8 mouse cellular contexts compared by ENCODE assay signal in genomic region chr7:109959716-109960612, GRCm38 (mm10). TPM values are rescaled to one million over a fixed set of nuclear protein-coding genes. Genes with fewer than 3 reads are reported as not detected.
DNase-seq lines count a peak whose midpoint lies in the region; ATAC-seq and TF ChIP-seq lines count a peak whose summit lies in the region.

Gene Dennd5a, minus strand, starts transcription at chr7:109960470.

- H3K79me2 ChIP-seq in C2C12 (ENCODE audit: control insufficient read depth, insufficient read depth), result peaks cover 51% of the 10 kb centered on the region

- under 1% methylated on average over 93 of the region's 107 CpGs for WGBS in heart, embryonic 13.5 days
- WGBS in kidney, postnatal 0 days, result under 1% methylated on average over 88 of the region's 107 CpGs
- under 1% methylated on average over 88 of the region's 107 CpGs for WGBS in liver, embryonic 13.5 days (ENCODE audit: insufficient replicate concordance)
- WGBS in stomach, embryonic 15.5 days, result under 1% methylated on average over 101 of the region's 107 CpGs

- no peaks in the 10 kb centered on the region for H3K27me3 ChIP-seq in C2C12 (ENCODE audit: control insufficient read depth, insufficient read depth, insufficient read length)
- peaks cover 17% of the 10 kb centered on the region for H3K27me3 ChIP-seq in erythroblast, embryonic 14.5 days (ENCODE audit: control insufficient read depth)
- H3K27me3 ChIP-seq in heart, embryonic 13.5 days (replicated peaks), result no peaks in the 10 kb centered on the region
- no peaks in the 10 kb centered on the region for H3K27me3 ChIP-seq in kidney, postnatal 0 days (ENCODE audit: insufficient read depth, low read length)
- H3K27me3 ChIP-seq in liver, embryonic 13.5 days, result peaks cover 2% of the 10 kb centered on the region; the same call in 1 of the 2 replicates
- no peaks in the 10 kb centered on the region for H3K27me3 ChIP-seq in stomach, embryonic 15.5 days (replicated peaks)

- H3K79me3 ChIP-seq in C2C12 (ENCODE audit: low read depth), result peaks cover 42% of the 10 kb centered on the region

- peak; percentile 91 for DNase-seq in brain, embryonic 14.5 days (ENCODE audit: low read depth)
- peak; percentile 91 for DNase-seq in kidney, postnatal 0 days (ENCODE audit: low spot score)
- peak; percentile 60 for DNase-seq in liver, embryonic 13.5 days
- peak; percentile 89 for DNase-seq in neural tube, embryonic 10.5 days (ENCODE audit: extremely low spot score, low spot score)

- H3K4me2 ChIP-seq in heart, embryonic 13.5 days, result peak within 1 kb of the TSS; percentile 80
- peak within 1 kb of the TSS; percentile 70 for H3K4me2 ChIP-seq in kidney, postnatal 0 days (ENCODE audit: low read length)
- H3K4me2 ChIP-seq in liver, embryonic 13.5 days, result peak within 1 kb of the TSS; percentile 77
- H3K4me2 ChIP-seq in stomach, embryonic 15.5 days, result peak within 1 kb of the TSS; percentile 86

- peak; percentile 88; the same call in 1 of the 2 replicates for TF ChIP-seq POLR2A in brain, embryonic 14.5 days (IDR thresholded peaks at IDR 0.05; ENCODE audit: borderline replicate concordance, extremely low read depth, insufficient read depth, insufficient read length, poor library complexity, severe bottlenecking)

- H3K27ac ChIP-seq in heart, embryonic 13.5 days (replicated peaks), result peak within 1 kb of the TSS; percentile 97
- H3K27ac ChIP-seq in kidney, postnatal 0 days, result peak within 1 kb of the TSS; percentile 88
- peak within 1 kb of the TSS; percentile 69 for H3K27ac ChIP-seq in liver, embryonic 13.5 days
- peak within 1 kb of the TSS; percentile 89 for H3K27ac ChIP-seq in stomach, embryonic 15.5 days

- peak within 1 kb of the TSS; percentile 99 for H3K9ac ChIP-seq in heart, embryonic 13.5 days
- H3K9ac ChIP-seq in kidney, postnatal 0 days (ENCODE audit: low read depth, low read length), result peak within 1 kb of the TSS; percentile 98
- H3K9ac ChIP-seq in liver, embryonic 13.5 days, result peak within 1 kb of the TSS; percentile 90
- H3K9ac ChIP-seq in stomach, embryonic 15.5 days, result peak within 1 kb of the TSS; percentile 70

- peak within 1 kb of the TSS; percentile 51 for H3K4me3 ChIP-seq in C2C12 (ENCODE audit: insufficient read depth, poor library complexity, severe bottlenecking)
- H3K4me3 ChIP-seq in erythroblast, embryonic 14.5 days (replicated peaks), result peak within 1 kb of the TSS; percentile 82
- peak within 1 kb of the TSS; percentile 90 for H3K4me3 ChIP-seq in heart, embryonic 13.5 days
- H3K4me3 ChIP-seq in kidney, postnatal 0 days (replicated peaks; ENCODE audit: low read depth, low read length), result peak within 1 kb of the TSS; percentile 73
- peak within 1 kb of the TSS; percentile 84 for H3K4me3 ChIP-seq in liver, embryonic 13.5 days (replicated peaks)
- H3K4me3 ChIP-seq in stomach, embryonic 15.5 days (replicated peaks), result peak within 1 kb of the TSS; percentile 82

- peak within 1 kb of the TSS; percentile 98 for H3ac ChIP-seq in C2C12 (ENCODE audit: control insufficient read depth, insufficient read length, low read depth)

- H3K4me1 ChIP-seq in erythroblast, embryonic 14.5 days (ENCODE audit: control insufficient read depth), result peaks cover 24% of the 10 kb centered on the region
- peaks cover 50% of the 10 kb centered on the region for H3K4me1 ChIP-seq in heart, embryonic 13.5 days
- H3K4me1 ChIP-seq in kidney, postnatal 0 days (replicated peaks; ENCODE audit: insufficient read depth, low read length), result no peaks in the 10 kb centered on the region; the same call in 1 of the 2 replicates
- peaks cover 49% of the 10 kb centered on the region for H3K4me1 ChIP-seq in liver, embryonic 13.5 days (replicated peaks)
- 0 out of 2 replicates have a peak, but pooled peaks cover 14% of the 10 kb centered on the region for H3K4me1 ChIP-seq in stomach, embryonic 15.5 days

- peak; percentile 93 for ATAC-seq in heart, embryonic 13.5 days (ENCODE audit: extremely low read depth, insufficient number of reproducible peaks, low FRiP score, low TSS enrichment)
- peak; percentile 90 for ATAC-seq in kidney, postnatal 0 days (replicated peaks; ENCODE audit: low FRiP score, low read depth)
- peak; percentile 85 for ATAC-seq in liver, embryonic 13.5 days (ENCODE audit: low read depth)
- ATAC-seq in stomach, embryonic 15.5 days (ENCODE audit: insufficient read depth, low FRiP score, low read depth), result peak; percentile 88

- H3K36me3 ChIP-seq in C2C12 (ENCODE audit: control insufficient read depth, insufficient read depth), result no peaks in the 10 kb centered on the region
- no peaks in the 10 kb centered on the region for H3K36me3 ChIP-seq in erythroblast, embryonic 14.5 days (ENCODE audit: control insufficient read depth)
- H3K36me3 ChIP-seq in heart, embryonic 13.5 days, result no peaks in the 10 kb centered on the region
- H3K36me3 ChIP-seq in kidney, postnatal 0 days (ENCODE audit: insufficient read depth, low read length), result no peaks in the 10 kb centered on the region
- H3K36me3 ChIP-seq in liver, embryonic 13.5 days, result no peaks in the 10 kb centered on the region
- H3K36me3 ChIP-seq in stomach, embryonic 15.5 days, result no peaks in the 10 kb centered on the region

- H3K9me3 ChIP-seq in erythroblast, embryonic 14.5 days (ENCODE audit: control insufficient read depth, low read length), result peaks cover 3% of the 10 kb centered on the region; the same call in 1 of the 2 replicates
- no peaks in the 10 kb centered on the region for H3K9me3 ChIP-seq in heart, embryonic 13.5 days
- no peaks in the 10 kb centered on the region for H3K9me3 ChIP-seq in kidney, postnatal 0 days (replicated peaks; ENCODE audit: low read length)
- H3K9me3 ChIP-seq in liver, embryonic 13.5 days (replicated peaks), result peaks cover 4% of the 10 kb centered on the region; the same call in 1 of the 2 replicates
- no peaks in the 10 kb centered on the region for H3K9me3 ChIP-seq in stomach, embryonic 15.5 days

- no peak for TF ChIP-seq CTCF in C2C12 (IDR thresholded peaks at IDR 0.05; ENCODE audit: control insufficient read depth, insufficient read depth, insufficient read length)
- TF ChIP-seq CTCF in brain, embryonic 14.5 days (IDR thresholded peaks at IDR 0.05; ENCODE audit: borderline replicate concordance, extremely low read depth, insufficient read depth, insufficient read length), result no peak
- no peak for TF ChIP-seq CTCF in kidney, postnatal 0 days (IDR thresholded peaks at IDR 0.05; ENCODE audit: low read depth)

TF ChIP-seq in C2C12, 6 proteins besides CTCF, POLR2A, EP300 and RAD21:
- no peak for TF ChIP-seq MYOG (IDR thresholded peaks at IDR 0.05; ENCODE audit: control insufficient read depth, extremely low read depth, insufficient read length)
- no peak for TF ChIP-seq FOSL1 (IDR thresholded peaks at IDR 0.05; ENCODE audit: insufficient read depth, low read length, poor library complexity, severe bottlenecking)
- TF ChIP-seq MYOD1 (IDR thresholded peaks at IDR 0.05; ENCODE audit: control insufficient read depth, insufficient read length, low read depth), result no peak
- TF ChIP-seq USF1 (IDR thresholded peaks at IDR 0.05; ENCODE audit: low read depth), result no peak
- no peak for TF ChIP-seq MAX (IDR thresholded peaks at IDR 0.05)

RNA-seq across cellular contexts. Expression of gene Dennd5a, which starts in this region (rescaled TPM):
- 46.2 TPM for polyA plus RNA-seq in C2C12 (2012; fragmentation: generic; extraction: Trizol)
- polyA plus RNA-seq in brain, embryonic 14.5 days (2012; rRNA removed), result 153 and 157 TPM in 2 replicates
- polyA plus RNA-seq in erythroblast, embryonic 14.5 days (2012), result 0.45 and 0.60 TPM in 2 replicates
- polyA plus RNA-seq in heart, embryonic 13.5 days (2015; fragmentation: Nextera tagmentation; extraction: Ambion mirVana), result 30.0 and 34.9 TPM in 2 replicates
- polyA plus RNA-seq in kidney, postnatal 0 days (2015; fragmentation: Nextera tagmentation; extraction: Ambion mirVana), result 32.3 and 35.0 TPM in 2 replicates
- 6.7 TPM in 2 replicates for polyA plus RNA-seq in liver, embryonic 13.5 days (2015; fragmentation: Nextera tagmentation; extraction: Ambion mirVana)
- polyA plus RNA-seq in stomach, embryonic 15.5 days (2015; fragmentation: Nextera tagmentation; extraction: Ambion mirVana), result 31.1 and 31.6 TPM in 2 replicates

Comparison
In these comparisons a context has a peak if more than half of its experiments do, and no peak if none do; other contexts are left out.
1. Peak in every context shown above with its lines: DNase-seq, ATAC-seq, H3K4me3 ChIP-seq and H3K27ac ChIP-seq.